Mouse (Mus musculus) MEL (cell line): ENCODE results near the gene Cntn5. TPM values are rescaled to one million over a fixed set of nuclear protein-coding genes. Genes with fewer than 3 reads are reported as not detected.
A peak's percentile ranks its signal among the peaks of the same experiment; 100 is the strongest.

Experiments
- DNase-seq: peaks from one replicate; pipeline ENCODE4 v3.0.0; 2011; ENCODE audit warnings: low read depth, low spot score
- H3K27ac ChIP-seq: 2 replicates; pipeline ENCODE4 v1.5.1; 2012; ENCODE audit warnings: low read depth, mild to moderate bottlenecking, control low read depth, low read length, moderate library complexity; ENCODE audit not compliant: control insufficient read depth
- H3K27me3 ChIP-seq, 2 experiments: fragments of 150-350 bp in 1 of 2; sonication (generic) in 1 of 2; 2 replicates each; pipeline ENCODE4 v1.6.1; 2012; ENCODE audit warnings: low read length in 2 of 2, mild to moderate bottlenecking in 2 of 2, improper control_type of control experiment in 1 of 2, moderate library complexity in 1 of 2; ENCODE audit not compliant: insufficient read depth in 2 of 2, control insufficient read depth in 1 of 2
- H3K36me3 ChIP-seq, 2 experiments: 2 replicates each; pipeline ENCODE4 v1.6.1; 2012 to 2014; ENCODE audit warnings: low read length in 2 of 2, improper control_type of control experiment in 1 of 2, inconsistent platforms in 1 of 2, mild to moderate bottlenecking in 1 of 2; ENCODE audit not compliant: insufficient read depth in 2 of 2, control insufficient read depth in 1 of 2
- H3K4me1 ChIP-seq, 2 experiments: fragments of 150-350 bp in 1 of 2; sonication (generic) in 1 of 2; 2 replicates each; pipeline ENCODE4 v1.6.1; 2012; ENCODE audit warnings: low read length in 2 of 2, improper control_type of control experiment in 1 of 2, mild to moderate bottlenecking in 1 of 2; ENCODE audit not compliant: insufficient read depth in 2 of 2, control insufficient read depth in 1 of 2
- H3K4me3 ChIP-seq, 2 experiments: fragments of 150-350 bp in 1 of 2; sonication (generic) in 1 of 2; 2 replicates each; pipeline ENCODE4 v1.5.1; 2012; ENCODE audit warnings: low read depth in 2 of 2, low read length in 2 of 2, mild to moderate bottlenecking in 2 of 2, moderate library complexity in 2 of 2, control low read depth in 1 of 2, improper control_type of control experiment in 1 of 2; ENCODE audit not compliant: control insufficient read depth in 1 of 2, insufficient read depth in 1 of 2
- H3K79me2 ChIP-seq: 2 replicates; pipeline ENCODE4 v1.6.1; 2012; ENCODE audit warnings: mild to moderate bottlenecking, low read length, moderate library complexity; ENCODE audit not compliant: control insufficient read depth, poor library complexity, insufficient read depth
- H3K9ac ChIP-seq: 2 replicates; pipeline ENCODE4 v1.6.1; 2012; ENCODE audit warnings: low read depth, mild to moderate bottlenecking, control low read depth, low read length, moderate library complexity; ENCODE audit not compliant: control insufficient read depth, poor library complexity, severe bottlenecking
- H3K9me3 ChIP-seq: fragments of 150-350 bp; sonication (generic); replicated peaks from 2 replicates; pipeline ENCODE4 v1.6.1; 2012; ENCODE audit warnings: mild to moderate bottlenecking, low read length, improper control_type of control experiment, moderate library complexity; ENCODE audit not compliant: insufficient read depth
- BHLHE40 ChIP-seq: IDR thresholded peaks from 2 replicates; pipeline ENCODE4 v1.6.1; 2012; ENCODE audit warnings: low read depth, mild to moderate bottlenecking, inconsistent platforms, low read length, improper control_type of control experiment, borderline replicate concordance
- CHD2 ChIP-seq: IDR thresholded peaks from 2 replicates; pipeline ENCODE4 v1.6.1; 2011; ENCODE audit warnings: low read length, improper control_type of control experiment
- CTCF ChIP-seq, 3 experiments: IDR thresholded peaks in 2 of 3; conservative IDR thresholded peaks in 1 of 3; 2 replicates each; pipeline ENCODE4 v1.5.1; 2011 to 2012; ENCODE audit warnings: low read length in 3 of 3, low read depth in 2 of 3, mild to moderate bottlenecking in 2 of 3, improper control_type of control experiment in 1 of 3, inconsistent platforms in 1 of 3, mixed read lengths in 1 of 3, moderate library complexity in 1 of 3; ENCODE audit not compliant: control insufficient read depth in 1 of 3, insufficient read depth in 1 of 3, poor library complexity in 1 of 3, severe bottlenecking in 1 of 3
- E2F4 ChIP-seq: IDR thresholded peaks from 2 replicates; pipeline ENCODE4 v1.6.1; 2011; ENCODE audit warnings: low read depth, low read length, improper control_type of control experiment, borderline replicate concordance
- ETS1 ChIP-seq: IDR thresholded peaks from 2 replicates; pipeline ENCODE4 v1.6.1; 2012; ENCODE audit warnings: low read depth, mild to moderate bottlenecking, inconsistent platforms, low read length, improper control_type of control experiment, moderate library complexity
- GABPA ChIP-seq: IDR thresholded peaks from 2 replicates; pipeline ENCODE4 v1.6.1; 2012; ENCODE audit warnings: low read depth, mild to moderate bottlenecking, inconsistent platforms, low read length, improper control_type of control experiment, moderate library complexity
- HCFC1 ChIP-seq: IDR thresholded peaks from 2 replicates; pipeline ENCODE4 v1.6.1; 2012; ENCODE audit warnings: low read depth, mild to moderate bottlenecking, inconsistent platforms, low read length, improper control_type of control experiment, moderate library complexity
- KAT2A ChIP-seq: conservative IDR thresholded peaks from 2 replicates; pipeline ENCODE4 v1.6.1; 2012; ENCODE audit warnings: low read depth, low read length, improper control_type of control experiment, inconsistent platforms
- MAX ChIP-seq: IDR thresholded peaks from 2 replicates; pipeline ENCODE4 v1.6.1; 2011; ENCODE audit warnings: low read length, improper control_type of control experiment
- MEF2A ChIP-seq: IDR thresholded peaks from 2 replicates; pipeline ENCODE4 v1.6.1; 2014; ENCODE audit warnings: low read depth, mild to moderate bottlenecking, inconsistent platforms, low read length, improper control_type of control experiment; ENCODE audit not compliant: poor library complexity, insufficient replicate concordance, severe bottlenecking; ENCODE audit errors: extremely low read depth
- MXI1 ChIP-seq: IDR thresholded peaks from 2 replicates; pipeline ENCODE4 v1.6.1; 2011; ENCODE audit warnings: mild to moderate bottlenecking, low read depth, low read length, improper control_type of control experiment
- MYB ChIP-seq: IDR thresholded peaks from 2 replicates; pipeline ENCODE4 v1.6.1; 2011; ENCODE audit warnings: mild to moderate bottlenecking, low read depth, low read length, improper control_type of control experiment
- MYC ChIP-seq: IDR thresholded peaks from 2 replicates; pipeline ENCODE4 v1.6.1; 2011; ENCODE audit warnings: low read depth, mild to moderate bottlenecking, low read length, improper control_type of control experiment, moderate library complexity
- POLR2AphosphoS2 ChIP-seq: IDR thresholded peaks from 2 replicates; pipeline ENCODE4 v1.6.1; 2011; ENCODE audit warnings: low read length, improper control_type of control experiment
- POLR2AphosphoS5 ChIP-seq: IDR thresholded peaks from 2 replicates; pipeline ENCODE4 v1.6.1; 2012; ENCODE audit warnings: low read depth, borderline replicate concordance, mild to moderate bottlenecking, inconsistent platforms, low read length, moderate library complexity, mixed read lengths
- RAD21 ChIP-seq: IDR thresholded peaks from 2 replicates; pipeline ENCODE4 v1.6.1; 2011; ENCODE audit warnings: mild to moderate bottlenecking, low read depth, low read length, improper control_type of control experiment
- RCOR1 ChIP-seq: IDR thresholded peaks from 2 replicates; pipeline ENCODE4 v1.6.1; 2012; ENCODE audit warnings: low read depth, mild to moderate bottlenecking, inconsistent platforms, low read length, improper control_type of control experiment
- SMC3 ChIP-seq: IDR thresholded peaks from 2 replicates; pipeline ENCODE4 v1.6.1; 2011; ENCODE audit warnings: low read depth, low read length, improper control_type of control experiment
- USF1 ChIP-seq: IDR thresholded peaks from 2 replicates; pipeline ENCODE4 v1.6.1; 2014; ENCODE audit warnings: low read depth, mild to moderate bottlenecking, inconsistent platforms, low read length, improper control_type of control experiment, moderate library complexity
- ZC3H11A ChIP-seq: IDR thresholded peaks from 2 replicates; pipeline ENCODE4 v1.6.1; 2012; ENCODE audit warnings: low read depth, mild to moderate bottlenecking, inconsistent platforms, low read length, improper control_type of control experiment
- ZNF384 ChIP-seq: IDR thresholded peaks from 2 replicates; pipeline ENCODE4 v1.6.1; 2012; ENCODE audit warnings: low read depth, mild to moderate bottlenecking, inconsistent platforms, low read length, improper control_type of control experiment
- polyA plus RNA-seq, 2 experiments: library from polyadenylated mRNA; stranded (reverse) in 1 of 2; unstranded in 1 of 2; fragments of >175 nt in 1 of 2; fragments of >200 nt in 1 of 2; gene quantifications; 2 replicates each; pipeline versions ENCODE4 v1.2.1 to v1.2.4; 2012; ENCODE audit warnings: low replicate concordance in 2 of 2, low read depth in 1 of 2; ENCODE audit not compliant: insufficient read length in 2 of 2, insufficient read depth in 1 of 2, missing spikeins in 1 of 2
- total RNA-seq: library from RNA; depleted of rRNA; stranded (reverse); fragments of 300-350 nt; gene quantifications from 2 replicates; pipeline ENCODE4 v1.2.3, GENCODE M21; 2012

The Cntn5 gene
- total and polyA plus RNA-seq, 3 experiments, result not detected

DNA sequence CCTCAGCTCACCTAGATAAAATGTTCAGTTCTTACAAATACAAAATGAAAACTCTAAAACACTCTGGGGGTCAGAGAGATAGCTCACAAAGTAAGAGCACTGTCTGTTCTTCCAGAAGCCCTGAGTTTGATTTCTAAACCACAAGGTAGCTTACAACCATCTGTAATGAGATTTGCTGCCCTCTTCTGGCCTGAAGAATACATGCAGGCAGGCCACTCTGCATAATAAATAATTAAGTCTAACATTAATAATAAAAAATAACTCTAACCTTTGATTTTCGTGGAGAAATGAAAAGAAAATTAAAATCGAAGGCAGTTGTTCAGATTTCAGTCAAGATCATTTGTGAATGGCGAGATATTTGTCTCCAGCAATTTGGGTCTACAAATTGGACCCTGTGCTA is 1120.9 kb downstream of the Cntn5 start:
- no peak overlapping the region for H3K9ac ChIP-seq
- H3K27ac ChIP-seq, result no peak overlapping the region
- no peak overlapping the region for H3K4me3 ChIP-seq
- DNase-seq, result peak; percentile 49
- no peaks in the 10 kb centered on the region for H3K9me3 ChIP-seq
- peak; percentile 46 for TF ChIP-seq RAD21
- no peak for TF ChIP-seq E2F4
- peak; percentile 39 to 61 (median 45); a peak in 5 of 6 replicates for TF ChIP-seq CTCF (IDR thresholded peaks at IDR 0.05 in 2 of 3, conservative IDR thresholded peaks at IDR 0.05 in 1 of 3; ENCODE audit: control insufficient read depth in 1 of 3, insufficient read depth in 1 of 3, low read depth in 2 of 3, low read length in 3 of 3, poor library complexity in 1 of 3, severe bottlenecking in 1 of 3)
- no peak for TF ChIP-seq MAX
- peak; percentile 64 for TF ChIP-seq SMC3
- no peak for TF ChIP-seq CHD2
- TF ChIP-seq MYB, result no peak
- no peak for TF ChIP-seq GABPA
- TF ChIP-seq POLR2AphosphoS2, result no peak
- no peak for TF ChIP-seq HCFC1
- no peak for TF ChIP-seq MXI1
- TF ChIP-seq MEF2A, result no peak
- no peak for TF ChIP-seq RCOR1
- TF ChIP-seq BHLHE40, result no peak
- peak; percentile 33; the same call in 1 of the 2 replicates for TF ChIP-seq ZC3H11A
- no peak for TF ChIP-seq MYC
- no peak for TF ChIP-seq ETS1
- TF ChIP-seq USF1, result no peak
- H3K4me1 ChIP-seq, result no peaks in the 10 kb centered on the region
- no peaks in the 10 kb centered on the region for H3K36me3 ChIP-seq
- no peaks in the 10 kb centered on the region for H3K27me3 ChIP-seq
- H3K79me2 ChIP-seq, result no peaks in the 10 kb centered on the region

DNA sequence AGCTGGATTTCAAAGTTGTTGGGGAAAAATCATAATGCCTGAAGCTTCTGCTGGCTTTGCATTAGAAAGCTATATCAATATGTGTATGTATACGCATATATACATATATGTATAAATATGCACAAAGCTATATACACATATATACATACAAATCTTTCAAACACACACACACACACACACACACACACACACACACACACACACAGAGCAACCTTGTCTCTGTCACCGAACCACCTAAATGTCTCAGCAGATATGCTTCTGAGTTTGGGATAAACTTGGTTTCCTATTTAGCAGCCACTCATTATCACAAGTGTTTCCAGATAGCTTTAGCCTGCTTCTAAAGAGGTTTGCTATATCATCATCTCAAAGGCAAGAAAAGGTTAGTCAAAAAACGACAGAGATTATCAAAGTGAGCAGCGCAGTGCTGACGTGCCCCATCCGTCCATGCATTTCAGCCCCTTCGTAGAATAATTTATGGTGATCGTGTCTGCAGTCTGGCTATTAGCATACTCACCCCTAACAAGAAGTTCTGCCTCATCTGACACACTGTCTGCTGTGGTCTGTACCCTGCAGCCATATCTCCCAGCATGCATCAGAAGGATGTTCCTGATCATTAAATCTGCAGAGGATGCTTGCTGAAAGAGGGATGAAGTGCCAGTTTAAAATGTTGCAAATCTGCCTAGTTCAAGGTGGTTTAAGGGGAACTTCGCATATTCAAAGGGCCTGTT is 1123.3 kb downstream of the Cntn5 start:
- no peak for TF ChIP-seq POLR2AphosphoS5
- no peak for TF ChIP-seq MYB
- TF ChIP-seq KAT2A, result no peak
- no peak for TF ChIP-seq ZNF384
- TF ChIP-seq, all 39 proteins: peak for 0
- DNase-seq, result no peak

More for the DNA sequence above, 1123.3 kb downstream of the Cntn5 start:
- Histone ChIP-seq H3K36me3 (no peaks in the 10 kb centered on the region), H3K79me2 (no peaks in the 10 kb centered on the region), H3K4me3 (no peak overlapping the region), H3K27me3 (no peaks in the 10 kb centered on the region), H3K9me3 (no peaks in the 10 kb centered on the region), H3K9ac (no peak overlapping the region), H3K27ac (no peak overlapping the region), H3K4me1 (no peaks in the 10 kb centered on the region)
